Mouse (Mus musculus): ENCODE measurements around the gene Hnrnpl. TPM values are rescaled to one million over a fixed set of nuclear protein-coding genes. Genes with fewer than 3 reads are reported as not detected.

The Hnrnpl gene
- polyA plus RNA-seq, 1 experiment from 2014 or later: 185 TPM

DNA sequence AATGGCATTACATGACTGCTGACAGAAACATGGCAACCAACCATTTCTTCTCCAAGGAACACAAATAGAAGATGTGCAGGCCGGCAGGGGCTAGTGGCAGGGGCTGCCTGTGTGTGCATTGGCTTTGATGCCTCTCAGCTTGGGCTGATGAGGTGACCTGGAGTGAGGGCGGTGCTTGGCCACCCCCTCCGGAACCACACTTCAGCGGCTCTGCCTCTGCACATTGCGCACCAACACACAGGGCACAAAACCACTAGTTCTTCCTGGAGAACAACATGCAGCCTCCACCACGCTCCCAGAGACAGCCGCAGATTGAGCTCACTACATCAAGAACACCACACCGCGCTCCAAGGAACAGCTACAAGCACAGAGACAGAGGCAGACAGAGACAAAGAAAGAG, 7.9 kb downstream of the Hnrnpl start:
- Histone ChIP-seq H3K9me3 (ENCODE audit: control insufficient read depth, low read length) (no peaks in the 10 kb centered on the region), H3K4me2 (ENCODE audit: low read length) (no peak overlapping the region), H3K36me3 (ENCODE audit: control insufficient read depth, insufficient read depth) (peaks cover 65% of the 10 kb centered on the region), H3K27ac (ENCODE audit: low read length) (no peak overlapping the region), H3K4me1 (replicated peaks; ENCODE audit: control insufficient read depth, insufficient read depth, low read length) (peaks cover 28% of the 10 kb centered on the region), H3K4me3 (replicated peaks; ENCODE audit: low read length) (no peak overlapping the region), H3K9ac (replicated peaks; ENCODE audit: low read depth, low read length) (no peak overlapping the region), H3K27me3 (replicated peaks; ENCODE audit: control insufficient read depth, insufficient read depth, low read length) (no peaks in the 10 kb centered on the region)
- ATAC-seq: no peak
- WGBS: 82% methylated on average over 9 of the region's 9 CpGs

GRCm38 (mm10) chr7:28816920-28817319, 8.6 kb downstream of the Hnrnpl start:
- H3K4me3 ChIP-seq (replicated peaks; ENCODE audit: low read length): no peak overlapping the region
- H3K9me3 ChIP-seq (ENCODE audit: control insufficient read depth, low read length): no peaks in the 10 kb centered on the region
- H3K27me3 ChIP-seq (replicated peaks; ENCODE audit: control insufficient read depth, insufficient read depth, low read length): no peaks in the 10 kb centered on the region
- no peak overlapping the region for H3K27ac ChIP-seq (ENCODE audit: low read length)
- 95% methylated on average over 10 of the region's 10 CpGs for WGBS
- no peak overlapping the region for H3K4me2 ChIP-seq (ENCODE audit: low read length)
- no peak for ATAC-seq
- peaks cover 70% of the 10 kb centered on the region for H3K36me3 ChIP-seq (ENCODE audit: control insufficient read depth, insufficient read depth)
- peaks cover 25% of the 10 kb centered on the region for H3K4me1 ChIP-seq (replicated peaks; ENCODE audit: control insufficient read depth, insufficient read depth, low read length)
- no peak overlapping the region for H3K9ac ChIP-seq (replicated peaks; ENCODE audit: low read depth, low read length)

- WGBS: 60% methylated on average over 6 of the region's 6 CpGs
- Histone ChIP-seq H3K4me3 (replicated peaks; ENCODE audit: low read length) (no peak overlapping the region), H3K27me3 (replicated peaks; ENCODE audit: control insufficient read depth, insufficient read depth, low read length) (no peaks in the 10 kb centered on the region), H3K36me3 (ENCODE audit: control insufficient read depth, insufficient read depth) (peaks cover 76% of the 10 kb centered on the region), H3K27ac (ENCODE audit: low read length) (no peak overlapping the region), H3K4me2 (ENCODE audit: low read length) (no peak overlapping the region), H3K4me1 (replicated peaks; ENCODE audit: control insufficient read depth, insufficient read depth, low read length) (peaks cover 18% of the 10 kb centered on the region), H3K9ac (replicated peaks; ENCODE audit: low read depth, low read length) (no peak overlapping the region), H3K9me3 (ENCODE audit: control insufficient read depth, low read length) (no peaks in the 10 kb centered on the region)
- ATAC-seq: no peak
Measured at GRCm38 (mm10) chr7:28817524-28817923, 9.2 kb downstream of the Hnrnpl start.

DNA sequence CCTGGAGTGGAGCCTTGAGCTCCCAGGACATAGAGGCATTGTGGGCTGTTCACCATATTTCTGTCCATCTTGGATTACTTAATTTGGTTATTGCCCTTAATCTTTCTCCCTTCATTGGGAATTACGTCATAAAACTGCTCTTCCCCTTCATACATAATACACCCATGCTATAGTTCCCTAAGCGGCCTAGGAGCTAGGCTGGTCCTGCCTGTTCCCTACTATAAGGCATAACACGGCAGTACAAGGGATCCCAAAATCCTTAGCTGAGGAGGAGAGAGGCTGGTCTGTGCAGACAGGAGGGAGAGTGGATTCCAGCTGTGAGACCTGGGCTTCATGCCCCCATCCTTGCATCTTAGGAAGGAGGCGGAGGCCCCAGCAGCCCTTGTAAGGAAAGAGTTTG, 9.6 kb downstream of the Hnrnpl start:
- 79% methylated on average over 4 of the region's 4 CpGs for WGBS
- no peak overlapping the region for H3K4me3 ChIP-seq (replicated peaks; ENCODE audit: low read length)
- no peak for ATAC-seq

GRCm38 (mm10) chr7:28818436-28818835, 10.1 kb downstream of the Hnrnpl start:
- H3K4me1 ChIP-seq (replicated peaks; ENCODE audit: control insufficient read depth, insufficient read depth, low read length): peaks cover 9% of the 10 kb centered on the region
- peaks cover 75% of the 10 kb centered on the region for H3K36me3 ChIP-seq (ENCODE audit: control insufficient read depth, insufficient read depth)
- no peak overlapping the region for H3K9ac ChIP-seq (replicated peaks; ENCODE audit: low read depth, low read length)
- 86% methylated on average over 18 of the region's 18 CpGs for WGBS
- no peak for ATAC-seq
- H3K9me3 ChIP-seq (ENCODE audit: control insufficient read depth, low read length): no peaks in the 10 kb centered on the region
- no peaks in the 10 kb centered on the region for H3K27me3 ChIP-seq (replicated peaks; ENCODE audit: control insufficient read depth, insufficient read depth, low read length)
- H3K4me2 ChIP-seq (ENCODE audit: low read length): no peak overlapping the region
- H3K4me3 ChIP-seq (replicated peaks; ENCODE audit: low read length): no peak overlapping the region
- no peak overlapping the region for H3K27ac ChIP-seq (ENCODE audit: low read length)

More for the DNA sequence above, 9.6 kb downstream of the Hnrnpl start:
- peaks cover 79% of the 10 kb centered on the region for H3K36me3 ChIP-seq (ENCODE audit: control insufficient read depth, insufficient read depth)
- no peaks in the 10 kb centered on the region for H3K27me3 ChIP-seq (replicated peaks; ENCODE audit: control insufficient read depth, insufficient read depth, low read length)
- H3K4me1 ChIP-seq (replicated peaks; ENCODE audit: control insufficient read depth, insufficient read depth, low read length): peaks cover 14% of the 10 kb centered on the region
- no peak overlapping the region for H3K27ac ChIP-seq (ENCODE audit: low read length)
- no peaks in the 10 kb centered on the region for H3K9me3 ChIP-seq (ENCODE audit: control insufficient read depth, low read length)
- no peak overlapping the region for H3K4me2 ChIP-seq (ENCODE audit: low read length)
- H3K9ac ChIP-seq (replicated peaks; ENCODE audit: low read depth, low read length): no peak overlapping the region

- 79% methylated on average over 4 of the region's 4 CpGs for WGBS
- Histone ChIP-seq H3K4me1 (replicated peaks; ENCODE audit: control insufficient read depth, insufficient read depth, low read length) (0 out of 2 replicates have a peak, but pooled peaks cover 7% of the 10 kb centered on the region), H3K27me3 (replicated peaks; ENCODE audit: control insufficient read depth, insufficient read depth, low read length) (no peaks in the 10 kb centered on the region), H3K9me3 (ENCODE audit: control insufficient read depth, low read length) (no peaks in the 10 kb centered on the region), H3K4me2 (ENCODE audit: low read length) (no peak overlapping the region), H3K4me3 (replicated peaks; ENCODE audit: low read length) (no peak overlapping the region), H3K27ac (ENCODE audit: low read length) (no peak overlapping the region), H3K36me3 (ENCODE audit: control insufficient read depth, insufficient read depth) (peaks cover 70% of the 10 kb centered on the region), H3K9ac (replicated peaks; ENCODE audit: low read depth, low read length) (no peak overlapping the region)
- no peak for ATAC-seq
Measured at GRCm38 (mm10) chr7:28818861-28819452, 10.6 kb downstream of the Hnrnpl start.

DNA sequence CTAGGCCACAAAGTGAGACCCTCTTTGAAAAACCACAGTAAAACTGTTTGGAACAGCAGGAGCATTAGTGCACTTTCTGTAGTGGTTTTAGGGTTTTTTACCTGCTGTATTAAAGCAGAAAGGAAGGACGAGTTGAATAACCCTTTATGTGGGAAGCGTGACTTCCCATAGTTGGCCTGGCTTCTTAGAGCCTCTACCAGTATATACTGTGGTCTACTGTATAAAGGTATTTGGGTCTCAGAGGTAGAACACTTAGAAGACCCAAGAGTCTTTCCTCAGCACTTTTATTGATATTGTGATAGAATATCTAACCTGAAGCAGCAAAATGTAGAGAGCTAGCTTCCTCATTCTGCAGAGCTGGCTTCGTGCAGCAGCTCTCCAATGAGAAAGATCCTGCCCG, 11.2 kb downstream of the Hnrnpl start:
- Histone ChIP-seq H3K4me1 (replicated peaks; ENCODE audit: control insufficient read depth, insufficient read depth, low read length) (peaks cover 10% of the 10 kb centered on the region), H3K36me3 (ENCODE audit: control insufficient read depth, insufficient read depth) (peaks cover 63% of the 10 kb centered on the region), H3K9ac (replicated peaks; ENCODE audit: low read depth, low read length) (no peak overlapping the region), H3K4me2 (ENCODE audit: low read length) (no peak overlapping the region), H3K27me3 (replicated peaks; ENCODE audit: control insufficient read depth, insufficient read depth, low read length) (no peaks in the 10 kb centered on the region), H3K4me3 (replicated peaks; ENCODE audit: low read length) (no peak overlapping the region), H3K27ac (ENCODE audit: low read length) (no peak overlapping the region), H3K9me3 (ENCODE audit: control insufficient read depth, low read length) (no peaks in the 10 kb centered on the region)
- no peak for ATAC-seq
- whole genome bisulfite sequencing: 86% methylated on average over 4 of the region's 4 CpGs

- no peak overlapping the region for H3K9ac ChIP-seq (replicated peaks; ENCODE audit: low read depth, low read length)
- H3K4me3 ChIP-seq (replicated peaks; ENCODE audit: low read length): no peak overlapping the region
- no peak for ATAC-seq
- H3K27me3 ChIP-seq (replicated peaks; ENCODE audit: control insufficient read depth, insufficient read depth, low read length): no peaks in the 10 kb centered on the region
- 45% methylated on average over 12 of the region's 12 CpGs for WGBS
- H3K9me3 ChIP-seq (ENCODE audit: control insufficient read depth, low read length): no peaks in the 10 kb centered on the region
- H3K4me2 ChIP-seq (ENCODE audit: low read length): no peak overlapping the region
- peaks cover 15% of the 10 kb centered on the region for H3K4me1 ChIP-seq (replicated peaks; ENCODE audit: control insufficient read depth, insufficient read depth, low read length)
- no peak overlapping the region for H3K27ac ChIP-seq (ENCODE audit: low read length)
- H3K36me3 ChIP-seq (ENCODE audit: control insufficient read depth, insufficient read depth): peaks cover 56% of the 10 kb centered on the region
Measured at GRCm38 (mm10) chr7:28820358-28821260, 12.3 kb downstream of the Hnrnpl start.

GRCm38 (mm10) chr7:28821261-28821831, 13.0 kb downstream of the Hnrnpl start:
- no peaks in the 10 kb centered on the region for H3K9me3 ChIP-seq (ENCODE audit: control insufficient read depth, low read length)
- no peak overlapping the region for H3K27ac ChIP-seq (ENCODE audit: low read length)
- no peaks in the 10 kb centered on the region for H3K27me3 ChIP-seq (replicated peaks; ENCODE audit: control insufficient read depth, insufficient read depth, low read length)
- H3K4me2 ChIP-seq (ENCODE audit: low read length): no peak overlapping the region
- H3K9ac ChIP-seq (replicated peaks; ENCODE audit: low read depth, low read length): no peak overlapping the region
- peaks cover 48% of the 10 kb centered on the region for H3K36me3 ChIP-seq (ENCODE audit: control insufficient read depth, insufficient read depth)
- no peak for ATAC-seq
- 78% methylated on average over 10 of the region's 10 CpGs for WGBS
- H3K4me3 ChIP-seq (replicated peaks; ENCODE audit: low read length): no peak overlapping the region
- H3K4me1 ChIP-seq (replicated peaks; ENCODE audit: control insufficient read depth, insufficient read depth, low read length): peaks cover 21% of the 10 kb centered on the region

All from forebrain, embryonic 16.5 days (tissue).